Mouse (Mus musculus): Measurements from ENCODE around the gene Gart. TPM values are rescaled to one million over a fixed set of nuclear protein-coding genes. Genes with fewer than 3 reads are reported as not detected.
A peak's percentile ranks its signal among the peaks of the same experiment; 100 is the strongest.

The Gart gene
- polyA plus RNA-seq, 1 experiment: 24.1 TPM

DNA sequence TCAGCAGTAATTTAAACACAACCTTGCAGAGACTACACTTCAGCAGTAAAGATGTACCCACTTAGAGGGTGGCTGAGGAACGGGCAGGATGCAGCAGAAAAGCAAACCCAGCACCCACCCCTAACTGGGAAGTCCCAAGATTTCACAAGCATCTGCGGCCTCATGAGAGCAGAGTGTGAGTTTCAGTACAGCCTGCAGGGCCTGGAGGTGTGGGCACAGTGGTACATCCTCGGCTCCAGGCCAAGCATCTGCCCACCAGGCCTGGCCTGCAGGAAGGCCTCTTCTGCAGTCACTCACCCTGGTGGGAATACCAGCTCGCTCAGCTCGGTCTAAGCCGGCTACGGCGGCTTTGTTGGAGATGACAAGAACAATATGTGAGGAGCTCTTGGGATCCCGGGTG is 23.7 kb downstream of the Gart start:
- Histone ChIP-seq H3K36me3 (ENCODE audit: control insufficient read depth, insufficient read depth, low read length) (no peaks in the 10 kb centered on the region; the same call in none of the 2 replicates), H3K4me3 (ENCODE audit: control insufficient read depth, low read depth, low read length) (no peak overlapping the region), H3K27me3 (ENCODE audit: control insufficient read depth, insufficient read depth, low read length) (no peaks in the 10 kb centered on the region), H3K4me1 (ENCODE audit: control insufficient read depth, insufficient read depth, low read length) (peaks cover 11% of the 10 kb centered on the region), H3K27ac (ENCODE audit: control insufficient read depth, insufficient read depth, low read depth, low read length) (peak overlapping the region; percentile 44; the same call in 1 of the 2 replicates)
- TF ChIP-seq CTCF (IDR thresholded peaks at IDR 0.05; ENCODE audit: control insufficient read depth, insufficient read depth, insufficient replicate concordance, low read depth, low read length) (no peak), POLR2A (IDR thresholded peaks at IDR 0.05; ENCODE audit: control insufficient read depth, low read depth, low read length) (no peak)

DNA sequence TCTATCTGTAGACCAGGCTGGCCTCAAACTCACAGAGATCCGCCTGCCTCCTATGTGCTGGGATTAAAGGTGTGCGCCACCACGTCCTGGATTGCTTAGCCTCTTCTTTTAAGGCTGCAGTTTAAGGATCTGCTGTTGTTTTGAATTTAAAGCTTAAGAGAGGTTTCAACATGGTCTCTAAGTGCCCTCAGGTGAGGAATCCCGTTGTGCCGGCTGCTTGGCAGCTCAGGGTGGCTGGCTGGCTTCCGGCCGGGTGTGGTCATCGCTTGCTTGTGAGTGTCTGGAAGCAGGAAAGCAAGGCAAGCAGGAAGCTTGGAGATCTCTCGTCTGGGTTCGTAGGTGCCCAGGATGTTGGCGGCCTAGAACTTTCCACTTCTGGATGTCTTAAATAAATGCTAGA is 25.8 kb downstream of the Gart start:
- TF ChIP-seq CTCF (IDR thresholded peaks at IDR 0.05; ENCODE audit: control insufficient read depth, insufficient read depth, insufficient replicate concordance, low read depth, low read length): no peak
- no peak for TF ChIP-seq POLR2A (IDR thresholded peaks at IDR 0.05; ENCODE audit: control insufficient read depth, low read depth, low read length)
- Histone ChIP-seq H3K4me3 (ENCODE audit: control insufficient read depth, low read depth, low read length) (no peak overlapping the region), H3K27ac (ENCODE audit: control insufficient read depth, insufficient read depth, low read depth, low read length) (no peak overlapping the region), H3K4me1 (ENCODE audit: control insufficient read depth, insufficient read depth, low read length) (peaks cover 11% of the 10 kb centered on the region), H3K36me3 (ENCODE audit: control insufficient read depth, insufficient read depth, low read length) (peaks cover 2% of the 10 kb centered on the region), H3K27me3 (ENCODE audit: control insufficient read depth, insufficient read depth, low read length) (no peaks in the 10 kb centered on the region)

DNA sequence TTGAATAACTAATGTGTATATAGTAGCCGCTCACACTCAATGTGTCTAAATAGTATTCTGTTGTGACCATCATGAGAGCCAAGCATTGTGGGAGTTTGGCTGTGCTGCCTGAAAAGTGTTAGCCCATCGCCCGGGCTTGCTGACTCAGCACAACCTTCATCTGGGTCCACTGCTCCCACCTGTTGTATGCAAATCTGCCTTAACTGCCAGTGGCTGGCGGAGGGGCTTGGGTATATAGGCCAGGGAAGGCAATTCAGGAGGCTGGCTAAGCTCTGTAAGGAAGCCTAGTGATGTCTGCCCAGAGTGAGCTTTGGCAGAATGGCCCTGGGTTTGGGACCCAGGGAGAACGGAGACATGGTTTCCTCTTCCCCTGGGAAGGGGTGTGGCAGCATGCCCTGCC is 26.6 kb downstream of the Gart start:
- H3K36me3 ChIP-seq (ENCODE audit: control insufficient read depth, insufficient read depth, low read length): peaks cover 3% of the 10 kb centered on the region
- no peak overlapping the region for H3K27ac ChIP-seq (ENCODE audit: control insufficient read depth, insufficient read depth, low read depth, low read length)

DNA sequence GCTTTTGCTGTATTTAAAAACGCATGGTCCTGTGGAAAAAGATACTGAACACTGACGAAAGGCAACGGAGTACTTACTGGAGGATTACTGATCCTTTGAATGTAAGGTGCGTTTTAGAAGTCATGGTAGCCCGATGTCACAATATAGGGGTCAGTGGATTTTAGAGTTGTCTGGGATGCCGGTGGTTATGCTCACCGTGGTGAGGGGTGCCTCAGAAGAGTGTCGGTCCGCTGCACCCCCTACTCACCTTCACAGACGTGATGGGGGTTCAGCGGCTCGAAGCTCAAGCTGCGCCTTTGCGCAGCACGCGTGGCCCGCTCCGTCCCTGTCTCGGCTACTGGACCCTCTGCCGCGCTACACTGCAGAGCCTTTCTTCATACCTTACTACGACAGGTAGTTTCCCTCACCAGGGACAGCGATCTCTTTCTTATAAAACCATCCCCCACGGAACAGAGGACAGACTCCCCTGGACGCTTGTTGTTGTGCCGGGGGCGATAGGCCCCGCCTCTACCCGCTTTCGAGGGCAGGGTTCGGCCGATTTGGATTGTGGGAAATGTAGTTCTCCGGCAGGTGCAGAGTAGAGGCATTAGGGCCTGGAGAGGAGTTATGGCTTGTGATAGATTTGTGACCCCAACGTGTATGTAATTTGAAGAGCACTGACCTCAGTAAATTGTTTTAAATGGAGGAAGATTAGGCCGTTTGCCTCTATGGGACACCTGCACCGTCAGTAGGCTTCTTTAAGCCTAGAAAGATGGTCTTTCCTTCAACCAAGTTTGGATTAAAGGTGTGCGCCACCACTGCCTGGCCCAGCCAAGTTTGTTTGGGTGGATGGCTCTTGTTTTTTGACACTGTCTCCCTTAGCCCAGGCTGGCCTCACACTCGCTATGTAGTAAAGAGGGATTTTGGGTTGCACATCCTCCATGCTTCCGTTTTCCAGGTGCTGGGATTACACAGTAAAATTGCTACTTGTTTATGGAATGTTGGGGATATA is 27.9 kb downstream of the Gart start, which contains the start of gene Dnajc28:
Gene Dnajc28, minus strand, starts transcription at position 516 of the 991 bp plus-strand sequence.
- peak; percentile 67 for TF ChIP-seq POLR2A (IDR thresholded peaks at IDR 0.05; ENCODE audit: control insufficient read depth, low read depth, low read length)
- TF ChIP-seq CTCF (IDR thresholded peaks at IDR 0.05; ENCODE audit: control insufficient read depth, insufficient read depth, insufficient replicate concordance, low read depth, low read length): no peak
- Histone ChIP-seq H3K4me3 (ENCODE audit: control insufficient read depth, low read depth, low read length) (peak within 1 kb of the TSS; percentile 96), H3K36me3 (ENCODE audit: control insufficient read depth, insufficient read depth, low read length) (peaks cover 3% of the 10 kb centered on the region), H3K27me3 (ENCODE audit: control insufficient read depth, insufficient read depth, low read length) (no peaks in the 10 kb centered on the region), H3K4me1 (ENCODE audit: control insufficient read depth, insufficient read depth, low read length) (peaks cover 11% of the 10 kb centered on the region), H3K27ac (ENCODE audit: control insufficient read depth, insufficient read depth, low read depth, low read length) (peak within 1 kb of the TSS; percentile 77)

More for the DNA sequence above, 26.6 kb downstream of the Gart start:
- H3K27me3 ChIP-seq (ENCODE audit: control insufficient read depth, insufficient read depth, low read length): no peaks in the 10 kb centered on the region
- TF ChIP-seq POLR2A (IDR thresholded peaks at IDR 0.05; ENCODE audit: control insufficient read depth, low read depth, low read length) (no peak), CTCF (IDR thresholded peaks at IDR 0.05; ENCODE audit: control insufficient read depth, insufficient read depth, insufficient replicate concordance, low read depth, low read length) (no peak)
- no peak overlapping the region for H3K4me3 ChIP-seq (ENCODE audit: control insufficient read depth, low read depth, low read length)
- H3K4me1 ChIP-seq (ENCODE audit: control insufficient read depth, insufficient read depth, low read length): peaks cover 11% of the 10 kb centered on the region

DNA sequence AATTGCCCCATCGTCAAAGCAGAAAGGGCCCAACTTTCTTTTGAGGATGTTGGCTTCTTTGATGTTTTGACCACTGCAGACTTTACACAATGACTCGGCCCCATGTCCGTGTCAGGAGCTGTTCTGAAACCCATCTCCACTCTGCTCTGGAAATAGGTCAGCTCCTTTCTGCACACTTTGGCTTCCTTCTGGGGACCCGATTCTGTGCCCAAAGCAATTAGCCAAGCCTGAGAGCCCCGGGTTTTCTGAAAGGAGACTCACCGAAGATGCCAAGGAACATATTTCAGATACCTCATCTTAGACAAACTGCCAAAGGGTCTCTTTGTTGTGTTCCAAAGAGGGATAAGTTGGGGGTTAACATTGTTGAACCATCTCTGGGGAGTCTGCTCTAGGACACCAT is 32.2 kb downstream of the Gart start:
- H3K4me3 ChIP-seq (ENCODE audit: control insufficient read depth, low read depth, low read length): no peak overlapping the region
- H3K36me3 ChIP-seq (ENCODE audit: control insufficient read depth, insufficient read depth, low read length): peaks cover 3% of the 10 kb centered on the region
- H3K27ac ChIP-seq (ENCODE audit: control insufficient read depth, insufficient read depth, low read depth, low read length): no peak overlapping the region
- TF ChIP-seq CTCF (IDR thresholded peaks at IDR 0.05; ENCODE audit: control insufficient read depth, insufficient read depth, insufficient replicate concordance, low read depth, low read length) (no peak), POLR2A (IDR thresholded peaks at IDR 0.05; ENCODE audit: control insufficient read depth, low read depth, low read length) (no peak)
- H3K27me3 ChIP-seq (ENCODE audit: control insufficient read depth, insufficient read depth, low read length): no peaks in the 10 kb centered on the region
- H3K4me1 ChIP-seq (ENCODE audit: control insufficient read depth, insufficient read depth, low read length): peaks cover 16% of the 10 kb centered on the region

DNA sequence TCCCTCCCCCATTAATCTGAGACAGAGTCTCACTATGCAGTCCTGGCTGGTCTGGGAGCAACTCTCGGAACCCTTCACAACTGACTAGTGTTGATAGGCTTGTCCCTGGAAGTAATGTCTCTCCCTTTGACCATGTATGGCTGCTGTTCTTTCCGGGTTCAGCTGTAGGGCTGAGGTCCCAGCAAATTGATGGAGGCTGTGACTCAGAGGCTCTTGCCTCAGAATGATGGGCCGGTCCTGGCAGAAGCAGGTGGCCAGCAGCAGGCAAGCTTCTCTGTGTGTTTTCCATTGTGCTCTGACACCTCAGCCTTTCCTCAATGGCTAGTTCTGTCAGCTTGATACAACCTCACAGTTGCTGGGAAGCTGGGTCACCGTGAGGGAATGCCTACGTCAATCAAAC is 34.2 kb downstream of the Gart start:
- H3K4me1 ChIP-seq (ENCODE audit: control insufficient read depth, insufficient read depth, low read length): peaks cover 14% of the 10 kb centered on the region
- H3K27me3 ChIP-seq (ENCODE audit: control insufficient read depth, insufficient read depth, low read length): no peaks in the 10 kb centered on the region
- no peak overlapping the region for H3K4me3 ChIP-seq (ENCODE audit: control insufficient read depth, low read depth, low read length)
- H3K36me3 ChIP-seq (ENCODE audit: control insufficient read depth, insufficient read depth, low read length): peaks cover 3% of the 10 kb centered on the region
- no peak overlapping the region for H3K27ac ChIP-seq (ENCODE audit: control insufficient read depth, insufficient read depth, low read depth, low read length)
- TF ChIP-seq CTCF (IDR thresholded peaks at IDR 0.05; ENCODE audit: control insufficient read depth, insufficient read depth, insufficient replicate concordance, low read depth, low read length): no peak
- TF ChIP-seq POLR2A (IDR thresholded peaks at IDR 0.05; ENCODE audit: control insufficient read depth, low read depth, low read length): no peak

DNA sequence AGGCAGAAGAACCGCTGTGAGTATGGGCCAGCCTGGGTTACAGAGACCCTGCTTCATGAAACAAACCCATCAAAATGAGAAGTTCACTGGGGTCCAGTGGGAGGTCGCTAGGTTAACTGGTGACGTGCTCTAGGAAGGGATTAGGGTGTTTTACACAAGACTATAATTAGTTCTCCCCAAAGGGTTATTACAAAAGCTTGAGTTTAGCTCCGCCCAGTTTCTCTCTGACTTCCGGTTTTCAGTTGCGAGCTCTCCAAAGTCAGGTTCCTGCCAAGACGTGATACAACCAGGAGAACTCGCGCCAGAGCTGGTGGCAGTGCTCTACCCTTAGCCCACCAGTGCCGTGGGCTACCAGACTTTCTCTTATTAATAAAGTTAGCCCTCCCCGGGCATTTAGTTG is 35.5 kb downstream of the Gart start:
- Histone ChIP-seq H3K36me3 (ENCODE audit: control insufficient read depth, insufficient read depth, low read length) (peaks cover 1% of the 10 kb centered on the region), H3K4me1 (ENCODE audit: control insufficient read depth, insufficient read depth, low read length) (peaks cover 14% of the 10 kb centered on the region), H3K4me3 (ENCODE audit: control insufficient read depth, low read depth, low read length) (peak overlapping the region; percentile 78), H3K27ac (ENCODE audit: control insufficient read depth, insufficient read depth, low read depth, low read length) (peak overlapping the region; percentile 70), H3K27me3 (ENCODE audit: control insufficient read depth, insufficient read depth, low read length) (no peaks in the 10 kb centered on the region)
- TF ChIP-seq CTCF (IDR thresholded peaks at IDR 0.05; ENCODE audit: control insufficient read depth, insufficient read depth, insufficient replicate concordance, low read depth, low read length) (no peak), POLR2A (IDR thresholded peaks at IDR 0.05; ENCODE audit: control insufficient read depth, low read depth, low read length) (0 out of 2 replicates have a peak, but pooled peaks have one; percentile 6)

Measured in testis, adult 2 months (tissue).